Mouse (Mus musculus) testis, adult 2 months (tissue): ENCODE data around the gene Lrrc8a.

Experiments used
- CTCF ChIP-seq: fragments of 200-500 bp; IDR thresholded peaks from 2 replicates; pipeline ENCODE4 v1.5.1; 2012; ENCODE audit warnings: low read depth, mild to moderate bottlenecking, inconsistent platforms, low read length, moderate library complexity; ENCODE audit not compliant: control insufficient read depth, insufficient read depth, insufficient replicate concordance
- POLR2A ChIP-seq: fragments of 200-500 bp; IDR thresholded peaks from 2 replicates; pipeline ENCODE4 v1.6.1; 2012; ENCODE audit warnings: low read depth, mild to moderate bottlenecking, inconsistent platforms, low read length, moderate library complexity; ENCODE audit not compliant: control insufficient read depth

DNA sequence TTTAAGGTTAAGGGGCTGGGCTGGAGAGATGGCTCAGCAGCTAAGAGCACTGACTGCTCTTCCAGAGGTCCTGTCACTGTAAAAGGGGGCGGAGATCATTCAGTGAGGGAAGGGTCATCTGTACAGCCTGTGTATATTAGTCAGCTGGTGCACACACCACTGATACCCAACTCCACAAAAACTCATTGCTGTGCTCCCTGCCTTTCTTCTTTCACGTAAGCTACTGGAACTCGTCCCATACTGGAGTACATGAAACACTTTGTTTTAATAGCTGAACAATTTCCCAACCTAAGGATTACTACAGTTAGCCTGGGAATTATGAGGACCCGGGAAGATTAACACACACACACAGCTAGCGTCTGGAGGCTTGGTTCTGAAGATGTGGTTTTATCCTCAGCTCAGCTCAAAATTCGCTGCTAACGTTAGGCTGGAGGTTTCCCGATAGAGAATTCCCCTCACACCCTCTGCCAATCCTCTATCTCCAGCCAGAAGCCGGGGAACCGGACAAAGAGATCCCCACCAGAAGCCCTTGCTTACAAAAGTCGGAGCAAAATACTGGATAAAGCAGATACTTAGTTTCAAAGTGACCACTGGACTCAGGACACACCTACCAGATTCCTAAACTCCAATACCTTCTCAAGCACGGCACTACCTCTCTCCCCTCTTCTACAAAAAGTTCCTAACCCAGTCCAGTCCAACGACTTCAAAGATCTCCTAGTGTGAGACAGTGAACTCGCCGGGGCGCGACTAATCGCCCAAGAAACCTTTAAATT lies 903 bp upstream of the Lrrc8a start:
- TF ChIP-seq POLR2A (no peak), CTCF (no peak)
